Mouse (Mus musculus): ENCODE measurements around the gene Fam89a.
A peak's percentile ranks its signal among the peaks of the same experiment; 100 is the strongest.

Fam89a gene

GRCm38 (mm10) chr8:124751709-124752173, at the start of gene Fam89a:
TSS of gene Fam89a (minus strand) at chr8:124751832.
- DNase-seq = peak; percentile 53 to 69

GRCm38 (mm10) chr8:124800542-124800941, 48.9 kb upstream of the Fam89a start:
- no peak for DNase-seq

GRCm38 (mm10) chr8:124795781-124796488, 44.3 kb upstream of the Fam89a start:
- no peak for DNase-seq

- peak in 1 of 2 experiments; percentile 30 for DNase-seq
These were observed 42.8 kb upstream of the Fam89a start for GRCm38 (mm10) chr8:124794486-124794780.

- DNase-seq = no peak
These were observed 42.2 kb upstream of the Fam89a start for GRCm38 (mm10) chr8:124793661-124794485.

- peak; percentile 45 to 71 for DNase-seq
These were observed 41.6 kb upstream of the Fam89a start for GRCm38 (mm10) chr8:124793172-124793651.

- DNase-seq = no peak
These were observed 41.1 kb upstream of the Fam89a start, which contains the start of gene Trim67 for GRCm38 (mm10) chr8:124792708-124793107. TSS of gene Trim67 (plus strand) at chr8:124793092.

GRCm38 (mm10) chr8:124792186-124792585, 40.6 kb upstream of the Fam89a start:
- DNase-seq = no peak

GRCm38 (mm10) chr8:124791751-124792150, 40.1 kb upstream of the Fam89a start:
- DNase-seq = no peak

GRCm38 (mm10) chr8:124790676-124791075, 39.0 kb upstream of the Fam89a start:
- no peak for DNase-seq

GRCm38 (mm10) chr8:124784613-124785012, 33.0 kb upstream of the Fam89a start:
- DNase-seq = no peak

- DNase-seq = no peak
These were observed 31.6 kb upstream of the Fam89a start for GRCm38 (mm10) chr8:124783228-124783627.

- DNase-seq = no peak
These were observed 30.8 kb upstream of the Fam89a start for GRCm38 (mm10) chr8:124782431-124782830.

GRCm38 (mm10) chr8:124780236-124780635, 28.6 kb upstream of the Fam89a start:
- DNase-seq = no peak

GRCm38 (mm10) chr8:124775695-124776094, 24.1 kb upstream of the Fam89a start:
- peak; percentile 11 to 67 for DNase-seq

GRCm38 (mm10) chr8:124772389-124772788, 20.8 kb upstream of the Fam89a start:
- DNase-seq = no peak

- DNase-seq = no peak
These were observed 11.4 kb upstream of the Fam89a start for GRCm38 (mm10) chr8:124763061-124763460.

- DNase-seq = peak in 1 of 2 experiments; percentile 47
These were observed 6.9 kb upstream of the Fam89a start for GRCm38 (mm10) chr8:124758544-124758943.

- DNase-seq = peak in 1 of 2 experiments; percentile 10
These were observed 5.0 kb upstream of the Fam89a start for GRCm38 (mm10) chr8:124756601-124757000.

- no peak for DNase-seq
These were observed 4.5 kb upstream of the Fam89a start for GRCm38 (mm10) chr8:124756153-124756552.

- DNase-seq = no peak
These were observed 3.8 kb upstream of the Fam89a start for GRCm38 (mm10) chr8:124755481-124755880.

- DNase-seq = no peak
These were observed 3.2 kb upstream of the Fam89a start for GRCm38 (mm10) chr8:124754792-124755190.

GRCm38 (mm10) chr8:124754101-124754791, 2.6 kb upstream of the Fam89a start:
- DNase-seq = no peak

All from spleen, adult 18-20 months (tissue).